ENCODE assay signal across 15 mouse cellular contexts in genomic region chr10:126485129-126485528, GRCm38 (mm10).
"Had no signal": no experiment of that assay in that cellular context is flagged by ENCODE, and none has a peak within 500 bp of the region (broad histone marks: within the 10 kb centered on the region; RNA-seq: fewer than 3 reads in every experiment).

No protein-coding gene starts in this region.

- H3K27ac ChIP-seq: intestine, embryonic 15.5 days; kidney, postnatal 0 days; layer of hippocampus, adult 2 months; liver, embryonic 13.5 days; stomach, postnatal 0 days had no signal

- H3K4me3 ChIP-seq: intestine, embryonic 15.5 days; layer of hippocampus, adult 2 months; liver, embryonic 13.5 days had no signal

- H3K36me3 ChIP-seq: intestine, embryonic 15.5 days; liver, embryonic 13.5 days had no signal

- H3K4me1 ChIP-seq: intestine, embryonic 15.5 days; liver, embryonic 13.5 days had no signal

- H3K27me3 ChIP-seq: intestine, embryonic 15.5 days; liver, embryonic 13.5 days had no signal

- DNase-seq: kidney, adult 11 months; kidney, adult 9 months; kidney, postnatal 25 days; layer of hippocampus, adult 9-11 months; liver, embryonic 13.5 days; lung, adult 2 months; lung, postnatal 14 days; lung, postnatal 4 days; midbrain, embryonic 14.5 days; right cerebral cortex, postnatal 4 days; thymus, postnatal 36 days had no signal
